Mouse (Mus musculus): ENCODE data around the gene G6pc3. TPM values are rescaled to one million over a fixed set of nuclear protein-coding genes. Genes with fewer than 3 reads are reported as not detected.
A peak's percentile ranks its signal among the peaks of the same experiment; 100 is the strongest.

Gene G6pc3
- polyA plus RNA-seq, 1 experiment from 2014 or later: 38.0 TPM

- Histone ChIP-seq H3K4me1 (no peaks in the 10 kb centered on the region), H3K27me3 (ENCODE audit: poor library complexity, severe bottlenecking) (no peaks in the 10 kb centered on the region), H3K9me3 (no peaks in the 10 kb centered on the region), H3K27ac (no peak overlapping the region), H3K36me3 (replicated peaks) (peaks cover 98% of the 10 kb centered on the region), H3K4me3 (no peak overlapping the region)
- 89% methylated on average over 6 of the region's 6 CpGs for WGBS
- DNase-seq (ENCODE audit: extremely low spot score, low spot score): no peak
These were observed 23.3 kb upstream of the G6pc3 start for GRCm38 (mm10) chr11:102165971-102166722.

- no peaks in the 10 kb centered on the region for H3K27me3 ChIP-seq (ENCODE audit: poor library complexity, severe bottlenecking)
- H3K4me3 ChIP-seq: no peak overlapping the region
- no peaks in the 10 kb centered on the region for H3K9me3 ChIP-seq
- H3K4me1 ChIP-seq: no peaks in the 10 kb centered on the region
- 93% methylated on average over 5 of the region's 5 CpGs for WGBS
- peaks cover 100% of the 10 kb centered on the region for H3K36me3 ChIP-seq (replicated peaks)
- no peak for DNase-seq (ENCODE audit: extremely low spot score, low spot score)
- no peak overlapping the region for H3K27ac ChIP-seq
These were observed 21.9 kb upstream of the G6pc3 start for GRCm38 (mm10) chr11:102167539-102167938.

DNA sequence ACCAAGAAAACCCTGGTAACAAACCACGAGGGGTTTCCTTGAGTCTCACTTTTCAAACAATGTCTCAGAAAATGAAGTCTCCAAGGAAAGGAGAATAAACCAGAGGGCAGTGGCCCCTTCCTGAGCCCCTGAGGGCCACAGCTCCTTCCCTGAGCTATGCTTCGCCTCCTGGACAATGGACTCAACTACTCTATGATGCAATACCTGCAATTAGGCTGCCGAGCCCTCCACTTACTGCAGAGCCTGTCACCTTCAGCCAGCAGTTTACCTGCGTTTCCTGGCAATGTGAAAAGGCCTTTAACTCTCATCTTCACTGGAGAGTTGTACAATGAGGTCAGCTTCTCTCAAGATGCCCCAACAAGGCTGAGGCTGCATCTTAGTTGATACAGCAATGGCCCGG lies 20.7 kb upstream of the G6pc3 start:
- Histone ChIP-seq H3K36me3 (replicated peaks) (peaks cover 99% of the 10 kb centered on the region), H3K27ac (no peak overlapping the region), H3K9me3 (no peaks in the 10 kb centered on the region), H3K4me1 (no peaks in the 10 kb centered on the region), H3K4me3 (no peak overlapping the region), H3K27me3 (ENCODE audit: poor library complexity, severe bottlenecking) (no peaks in the 10 kb centered on the region)
- no peak for DNase-seq (ENCODE audit: extremely low spot score, low spot score)
- WGBS: 89% methylated on average over 5 of the region's 5 CpGs

DNA sequence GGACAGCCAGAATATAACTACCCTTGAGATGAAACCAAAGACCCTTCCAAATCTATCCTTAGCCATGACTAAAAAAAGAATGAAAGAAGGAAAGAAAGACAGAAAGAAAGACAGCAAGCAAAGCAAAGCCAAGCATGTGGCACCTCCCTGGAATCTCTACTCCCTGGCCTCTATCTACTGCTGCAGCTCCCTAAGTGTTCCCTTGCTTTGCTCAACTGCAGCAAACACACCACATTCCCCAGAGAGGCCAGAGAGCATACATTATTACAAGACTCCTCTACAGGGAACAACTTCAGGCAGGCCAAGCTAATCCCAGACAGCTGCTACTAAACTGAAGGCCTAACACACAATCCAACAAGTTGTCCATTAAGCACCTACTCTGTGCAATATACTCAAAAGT lies 9.6 kb upstream of the G6pc3 start:
- Histone ChIP-seq H3K4me1 (peaks cover 16% of the 10 kb centered on the region), H3K9me3 (no peaks in the 10 kb centered on the region), H3K4me3 (no peak overlapping the region), H3K27me3 (ENCODE audit: poor library complexity, severe bottlenecking) (no peaks in the 10 kb centered on the region), H3K36me3 (replicated peaks) (peaks cover 84% of the 10 kb centered on the region), H3K27ac (no peak overlapping the region)
- DNase-seq (ENCODE audit: extremely low spot score, low spot score): no peak

GRCm38 (mm10) chr11:102184253-102184645 lies 5.2 kb upstream of the G6pc3 start:
- H3K27ac ChIP-seq: peak overlapping the region; percentile 98
- H3K4me1 ChIP-seq: peaks cover 28% of the 10 kb centered on the region
- no peaks in the 10 kb centered on the region for H3K9me3 ChIP-seq
- peak overlapping the region; percentile 88 for H3K4me3 ChIP-seq
- WGBS: 8% methylated on average over 7 of the region's 7 CpGs
- no peak for DNase-seq (ENCODE audit: extremely low spot score, low spot score)
- H3K27me3 ChIP-seq (ENCODE audit: poor library complexity, severe bottlenecking): no peaks in the 10 kb centered on the region
- peaks cover 41% of the 10 kb centered on the region for H3K36me3 ChIP-seq (replicated peaks)

DNA sequence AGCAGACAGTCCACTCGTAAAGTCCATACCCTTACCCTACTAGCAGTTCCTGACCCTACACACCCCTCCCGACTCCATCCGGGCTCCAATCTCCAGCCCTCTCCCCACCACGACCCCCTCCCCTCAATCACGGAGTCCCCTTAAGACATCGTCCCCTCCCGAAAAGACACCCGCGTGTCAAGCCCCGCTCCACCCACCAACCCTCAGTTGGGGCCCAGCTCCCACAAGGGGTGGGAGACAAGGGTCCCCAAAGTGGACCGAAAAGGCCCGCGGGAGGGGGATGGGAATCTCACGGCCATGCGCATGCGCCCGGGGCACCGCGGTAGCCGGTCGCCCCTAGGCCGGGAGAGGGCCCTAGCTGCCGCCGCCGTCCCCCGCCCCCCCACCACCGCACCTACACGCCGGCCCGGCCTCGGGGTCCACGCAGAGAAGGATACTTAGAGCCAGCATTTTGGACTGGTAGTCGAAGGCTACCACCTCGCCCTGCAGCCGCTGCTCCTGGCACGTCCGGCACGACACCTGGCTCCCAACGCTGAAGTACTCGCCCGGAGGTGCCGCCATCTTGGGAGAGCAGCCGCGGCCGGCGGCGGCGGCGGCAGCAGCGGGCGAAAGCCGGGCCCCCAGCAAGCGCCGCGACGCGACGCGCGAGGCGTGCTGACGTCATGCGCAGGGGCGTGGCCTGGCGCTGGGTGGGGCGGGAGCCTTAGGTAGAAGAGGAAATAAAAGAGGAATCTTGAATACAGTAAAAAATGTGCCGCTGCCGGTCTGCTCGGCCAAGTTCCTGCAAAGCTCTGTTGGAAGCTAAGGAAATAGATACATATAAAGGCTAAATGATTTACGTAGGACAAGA lies 4.5 kb upstream of the G6pc3 start, which contains the start of gene Lsm12:
Lsm12 (minus strand) TSS at position 651 of the 850 bp plus-strand sequence.
- DNase-seq (ENCODE audit: extremely low spot score, low spot score): peak; percentile 90
- H3K27me3 ChIP-seq (ENCODE audit: poor library complexity, severe bottlenecking): no peaks in the 10 kb centered on the region
- H3K4me3 ChIP-seq: peak within 1 kb of the TSS; percentile 88
- under 1% methylated on average over 70 of the region's 70 CpGs for WGBS
- peaks cover 35% of the 10 kb centered on the region for H3K4me1 ChIP-seq
- H3K36me3 ChIP-seq (replicated peaks): peaks cover 35% of the 10 kb centered on the region
- H3K27ac ChIP-seq: peak within 1 kb of the TSS; percentile 98
- H3K9me3 ChIP-seq: no peaks in the 10 kb centered on the region

GRCm38 (mm10) chr11:102185677-102186076 lies 3.7 kb upstream of the G6pc3 start:
- peak overlapping the region; percentile 98 for H3K27ac ChIP-seq
- 67% methylated on average over 3 of the region's 3 CpGs for WGBS
- no peaks in the 10 kb centered on the region for H3K9me3 ChIP-seq
- H3K4me3 ChIP-seq: peak overlapping the region; percentile 88
- DNase-seq (ENCODE audit: extremely low spot score, low spot score): no peak
- H3K36me3 ChIP-seq (replicated peaks): peaks cover 27% of the 10 kb centered on the region
- H3K27me3 ChIP-seq (ENCODE audit: poor library complexity, severe bottlenecking): no peaks in the 10 kb centered on the region
- H3K4me1 ChIP-seq: peaks cover 43% of the 10 kb centered on the region

GRCm38 (mm10) chr11:102186235-102186634 lies 3.2 kb upstream of the G6pc3 start:
- no peak overlapping the region for H3K27ac ChIP-seq
- 92% methylated on average over 1 of the region's 1 CpGs for WGBS
- no peak for DNase-seq (ENCODE audit: extremely low spot score, low spot score)
- no peaks in the 10 kb centered on the region for H3K9me3 ChIP-seq
- H3K36me3 ChIP-seq (replicated peaks): peaks cover 21% of the 10 kb centered on the region
- H3K4me1 ChIP-seq: peaks cover 48% of the 10 kb centered on the region
- no peak overlapping the region for H3K4me3 ChIP-seq
- H3K27me3 ChIP-seq (ENCODE audit: poor library complexity, severe bottlenecking): no peaks in the 10 kb centered on the region

DNA sequence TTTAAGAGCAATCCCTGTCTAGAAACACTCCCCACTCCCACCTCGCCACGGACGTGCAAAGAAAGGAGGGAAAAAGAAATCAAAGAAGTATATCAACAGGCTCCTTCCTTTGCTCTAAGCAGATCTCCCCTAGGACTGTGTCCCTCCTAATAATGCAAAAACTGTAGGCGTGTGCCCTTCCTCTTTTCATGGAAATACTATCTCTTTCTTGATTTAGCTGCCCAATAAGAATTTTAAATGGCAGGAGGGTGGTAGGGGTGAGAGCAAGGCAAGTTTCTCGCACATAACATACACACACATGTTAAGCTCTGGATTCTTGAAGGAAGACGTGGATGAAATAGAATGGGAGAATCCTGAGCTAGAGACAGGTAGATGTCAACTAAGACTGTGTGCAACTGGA lies 440 bp upstream of the G6pc3 start:
- H3K36me3 ChIP-seq (replicated peaks): peaks cover 23% of the 10 kb centered on the region
- H3K27ac ChIP-seq: peak overlapping the region; percentile 86
- DNase-seq (ENCODE audit: extremely low spot score, low spot score): no peak
- H3K9me3 ChIP-seq: no peaks in the 10 kb centered on the region
- WGBS: 75% methylated on average over 6 of the region's 6 CpGs
- peak overlapping the region; percentile 72 for H3K4me3 ChIP-seq
- peaks cover 39% of the 10 kb centered on the region for H3K4me1 ChIP-seq
- H3K27me3 ChIP-seq (ENCODE audit: poor library complexity, severe bottlenecking): no peaks in the 10 kb centered on the region

GRCm38 (mm10) chr11:102190848-102191247 lies 1.4 kb downstream of the G6pc3 start:
- 50% methylated on average over 4 of the region's 4 CpGs for WGBS
- no peak for DNase-seq (ENCODE audit: extremely low spot score, low spot score)
- H3K36me3 ChIP-seq (replicated peaks): peaks cover 41% of the 10 kb centered on the region
- no peak overlapping the region for H3K27ac ChIP-seq
- H3K4me1 ChIP-seq: peaks cover 27% of the 10 kb centered on the region
- H3K9me3 ChIP-seq: no peaks in the 10 kb centered on the region
- H3K27me3 ChIP-seq (ENCODE audit: poor library complexity, severe bottlenecking): no peaks in the 10 kb centered on the region
- peak overlapping the region; percentile 72 for H3K4me3 ChIP-seq

- 88% methylated on average over 9 of the region's 9 CpGs for WGBS
These were observed 4.4 kb downstream of the G6pc3 start for GRCm38 (mm10) chr11:102193657-102194440.

GRCm38 (mm10) chr11:102196018-102196797 lies 6.8 kb downstream of the G6pc3 start:
- peaks cover 20% of the 10 kb centered on the region for H3K4me1 ChIP-seq
- no peaks in the 10 kb centered on the region for H3K27me3 ChIP-seq (ENCODE audit: poor library complexity, severe bottlenecking)
- no peaks in the 10 kb centered on the region for H3K9me3 ChIP-seq
- H3K36me3 ChIP-seq (replicated peaks): peaks cover 93% of the 10 kb centered on the region
- no peak for DNase-seq (ENCODE audit: extremely low spot score, low spot score)
- no peak overlapping the region for H3K4me3 ChIP-seq
- WGBS: 90% methylated on average over 21 of the region's 21 CpGs
- no peak overlapping the region for H3K27ac ChIP-seq

More at GRCm38 (mm10) chr11:102193657-102194440, 4.4 kb downstream of the G6pc3 start:
- no peak for DNase-seq (ENCODE audit: extremely low spot score, low spot score)
- H3K4me3 ChIP-seq: no peak overlapping the region
- H3K4me1 ChIP-seq: peaks cover 31% of the 10 kb centered on the region
- H3K9me3 ChIP-seq: no peaks in the 10 kb centered on the region
- H3K36me3 ChIP-seq (replicated peaks): peaks cover 70% of the 10 kb centered on the region
- no peaks in the 10 kb centered on the region for H3K27me3 ChIP-seq (ENCODE audit: poor library complexity, severe bottlenecking)
- no peak overlapping the region for H3K27ac ChIP-seq

Data from forebrain, embryonic 10.5 days (tissue).